Mouse (Mus musculus): ENCODE measurements at regions not wholly inside any gene's neighbourhood (a gene's known extent, or its start where the extent isn't known, plus 50 kb on each side); places are given as distances from the start of the nearest gene placed in this dataset.
"Not testable (repeated sequence)": the region's sequence is repeated elsewhere in the genome, so short reads cannot be mapped to it uniquely, and the experiment has no call there.

GRCm38 (mm10) chr13:97358261-97358660, 117.4 kb downstream of the Enc1 start:
- DNase-seq (ENCODE audit: inconsistent ontology term) = no peak

GRCm38 (mm10) chr13:97356923-97357807, 116.3 kb downstream of the Enc1 start:
- DNase-seq (ENCODE audit: inconsistent ontology term) = no peak

- not testable (repeated sequence) for DNase-seq (ENCODE audit: inconsistent ontology term)
Observed at GRCm38 (mm10) chr13:97355411-97355810, 114.5 kb downstream of the Enc1 start.

- no peak for DNase-seq (ENCODE audit: inconsistent ontology term)
Observed at GRCm38 (mm10) chr13:97347696-97348095, 106.8 kb downstream of the Enc1 start.

- DNase-seq (ENCODE audit: inconsistent ontology term) = peak; percentile 42
Observed at GRCm38 (mm10) chr13:97341218-97341889, 100.4 kb downstream of the Enc1 start.

- peak; percentile 75 for DNase-seq (ENCODE audit: inconsistent ontology term)
Observed at GRCm38 (mm10) chr13:97337954-97338353, 97.0 kb downstream of the Enc1 start.

- DNase-seq (ENCODE audit: inconsistent ontology term) = peak; percentile 97
Observed at GRCm38 (mm10) chr13:97337296-97337731, 96.4 kb downstream of the Enc1 start.

- DNase-seq (ENCODE audit: inconsistent ontology term) = no peak
Observed at GRCm38 (mm10) chr13:97333801-97334534, 93.1 kb downstream of the Enc1 start.

GRCm38 (mm10) chr13:97331072-97331471, 90.2 kb downstream of the Enc1 start:
- DNase-seq (ENCODE audit: inconsistent ontology term) = no peak

- DNase-seq (ENCODE audit: inconsistent ontology term) = not testable (repeated sequence)
Observed at GRCm38 (mm10) chr13:97321307-97321706, 80.4 kb downstream of the Enc1 start.

- DNase-seq (ENCODE audit: inconsistent ontology term) = no peak
Observed at GRCm38 (mm10) chr13:97320756-97321155, 79.9 kb downstream of the Enc1 start.

- no peak for DNase-seq (ENCODE audit: inconsistent ontology term)
Observed at GRCm38 (mm10) chr13:97320298-97320697, 79.4 kb downstream of the Enc1 start.

- DNase-seq (ENCODE audit: inconsistent ontology term) = no peak
Observed at GRCm38 (mm10) chr13:97317633-97318032, 76.7 kb downstream of the Enc1 start.

- no peak for DNase-seq (ENCODE audit: inconsistent ontology term)
Observed at GRCm38 (mm10) chr13:97312420-97313370, 71.8 kb downstream of the Enc1 start.

GRCm38 (mm10) chr13:97311340-97311739, 70.4 kb downstream of the Enc1 start:
- DNase-seq (ENCODE audit: inconsistent ontology term) = no peak

GRCm38 (mm10) chr13:97310855-97311189, 69.9 kb downstream of the Enc1 start:
- DNase-seq (ENCODE audit: inconsistent ontology term) = no peak

GRCm38 (mm10) chr13:97310186-97310854, 69.4 kb downstream of the Enc1 start:
- DNase-seq (ENCODE audit: inconsistent ontology term) = no peak

- no peak for DNase-seq (ENCODE audit: inconsistent ontology term)
Observed at GRCm38 (mm10) chr13:97309411-97309810, 68.5 kb downstream of the Enc1 start.

GRCm38 (mm10) chr13:97308431-97308830, 67.5 kb downstream of the Enc1 start:
- DNase-seq (ENCODE audit: inconsistent ontology term) = no peak

Data from Muller cell, postnatal 12 days (primary cell).